Mouse (Mus musculus): ENCODE results near the gene Phf5a.

The Phf5a gene

DNA sequence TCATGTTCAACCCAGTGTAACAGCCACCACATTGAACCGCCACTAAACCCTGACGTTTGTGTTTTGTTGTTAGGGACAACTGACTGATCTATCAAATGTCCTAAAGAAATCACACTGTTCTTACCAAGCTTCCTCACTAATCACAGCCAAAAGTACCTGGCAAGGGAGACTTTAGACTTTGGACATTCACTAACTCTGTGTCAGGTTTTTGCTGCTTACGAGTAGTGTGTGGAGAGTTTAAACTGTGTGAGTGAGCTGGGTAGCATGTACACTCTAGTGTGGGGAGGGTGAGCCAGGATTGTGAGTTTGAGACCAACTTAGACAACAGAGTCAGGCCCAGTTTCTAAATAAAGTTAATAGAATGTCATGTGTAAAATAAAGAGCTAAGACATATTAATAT is 10.6 kb upstream of the Phf5a start:
- no peak for DNase-seq

GRCm38 (mm10) chr15:81879531-81880401 is 8.1 kb upstream of the Phf5a start:
- DNase-seq = no peak

GRCm38 (mm10) chr15:81872262-81873136 is 788 bp upstream of the Phf5a start, which contains the start of gene Aco2:
Gene Aco2, plus strand, starts transcription at chr15:81872309.
- peak; percentile 99 to 100 for DNase-seq

GRCm38 (mm10) chr15:81869985-81870384 is 1.7 kb downstream of the Phf5a start:
- no peak for DNase-seq

GRCm38 (mm10) chr15:81864238-81864637 is 7.5 kb downstream of the Phf5a start:
- no peak for DNase-seq

DNA sequence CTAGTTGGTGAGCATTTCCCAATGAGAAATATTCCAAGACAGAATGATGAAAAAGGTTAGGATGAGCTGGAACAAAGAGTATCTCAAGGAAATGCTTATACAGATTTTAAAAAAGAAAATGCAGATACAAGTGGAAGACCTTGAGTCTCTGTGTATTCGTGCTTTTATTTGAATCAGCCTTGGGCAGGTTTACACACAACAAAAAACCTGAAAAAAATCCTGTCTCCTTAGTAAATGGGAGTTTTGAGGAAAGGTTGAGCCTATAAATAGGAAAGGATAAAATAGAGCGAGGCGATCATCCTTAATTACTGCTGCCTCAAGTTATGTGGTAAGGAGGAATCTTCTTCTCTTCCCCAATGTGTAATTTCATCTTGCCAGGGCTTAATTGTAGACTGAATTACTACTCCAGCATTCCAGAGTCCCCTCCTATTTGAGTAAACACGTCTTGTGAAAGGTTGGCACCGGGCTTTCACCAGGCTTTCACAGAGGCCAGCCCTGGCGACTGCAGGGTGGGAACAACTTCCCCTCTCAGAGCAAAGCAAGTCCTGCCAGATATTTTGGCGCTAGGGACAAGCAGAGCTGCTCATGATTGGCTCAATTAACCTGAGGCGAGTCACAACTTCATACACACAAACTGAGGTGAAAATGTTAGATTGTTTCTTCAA is 11.1 kb downstream of the Phf5a start:
- no peak for DNase-seq

- DNase-seq = peak; percentile 78 to 86
Measured at GRCm38 (mm10) chr15:81859330-81860255, 12.1 kb downstream of the Phf5a start.

GRCm38 (mm10) chr15:81858517-81859329 is 13.0 kb downstream of the Phf5a start, which contains the start of gene Tob2:
Gene Tob2, minus strand, starts transcription at chr15:81858796.
- DNase-seq = peak; percentile 70 to 78

GRCm38 (mm10) chr15:81858138-81858516 is 13.6 kb downstream of the Phf5a start:
- peak; percentile 93 to 96 for DNase-seq

GRCm38 (mm10) chr15:81857724-81858116 is 14.0 kb downstream of the Phf5a start:
- DNase-seq = no peak

GRCm38 (mm10) chr15:81856938-81857723 is 14.6 kb downstream of the Phf5a start:
- peak in 1 of 2 experiments; percentile 35 for DNase-seq

DNA sequence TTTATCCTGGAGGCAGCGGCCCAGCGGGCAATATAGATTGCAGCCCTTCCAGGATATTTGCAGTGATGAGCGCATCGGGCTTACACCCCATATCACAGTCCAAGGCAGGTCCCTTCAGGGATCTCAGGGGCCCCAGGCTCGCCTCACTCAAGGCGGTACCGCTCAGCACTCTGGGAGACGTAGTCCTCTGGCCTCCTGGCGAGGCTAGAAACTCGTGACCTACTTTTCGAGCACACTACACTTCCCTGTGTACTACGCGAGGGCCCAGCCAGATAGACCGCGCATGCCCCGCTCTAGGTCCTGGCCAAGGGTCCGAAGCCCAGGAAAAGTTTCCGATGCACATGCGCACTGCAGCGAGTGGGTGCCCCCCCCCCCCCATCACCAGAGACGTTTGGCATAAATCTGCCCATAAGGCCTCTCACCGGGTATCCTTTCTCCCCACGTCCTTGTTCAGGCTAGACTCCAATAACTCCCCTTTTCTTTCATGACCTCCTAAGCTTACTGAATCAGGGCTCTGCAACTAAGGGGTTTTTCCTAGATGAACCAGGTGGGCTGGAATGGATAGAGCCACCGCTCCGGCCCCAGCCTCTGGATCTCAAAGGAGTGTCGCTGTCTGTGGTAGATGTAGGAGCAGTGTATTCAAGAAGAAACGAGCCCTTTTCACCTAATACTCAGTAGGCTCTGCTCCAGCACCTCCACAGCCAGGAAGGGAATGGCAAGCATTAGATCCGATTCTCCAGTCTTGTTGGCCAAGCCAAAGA is 15.5 kb downstream of the Phf5a start:
- peak; percentile 90 to 92 for DNase-seq

- DNase-seq = no peak
Measured at GRCm38 (mm10) chr15:81853081-81853480, 18.6 kb downstream of the Phf5a start.

DNA sequence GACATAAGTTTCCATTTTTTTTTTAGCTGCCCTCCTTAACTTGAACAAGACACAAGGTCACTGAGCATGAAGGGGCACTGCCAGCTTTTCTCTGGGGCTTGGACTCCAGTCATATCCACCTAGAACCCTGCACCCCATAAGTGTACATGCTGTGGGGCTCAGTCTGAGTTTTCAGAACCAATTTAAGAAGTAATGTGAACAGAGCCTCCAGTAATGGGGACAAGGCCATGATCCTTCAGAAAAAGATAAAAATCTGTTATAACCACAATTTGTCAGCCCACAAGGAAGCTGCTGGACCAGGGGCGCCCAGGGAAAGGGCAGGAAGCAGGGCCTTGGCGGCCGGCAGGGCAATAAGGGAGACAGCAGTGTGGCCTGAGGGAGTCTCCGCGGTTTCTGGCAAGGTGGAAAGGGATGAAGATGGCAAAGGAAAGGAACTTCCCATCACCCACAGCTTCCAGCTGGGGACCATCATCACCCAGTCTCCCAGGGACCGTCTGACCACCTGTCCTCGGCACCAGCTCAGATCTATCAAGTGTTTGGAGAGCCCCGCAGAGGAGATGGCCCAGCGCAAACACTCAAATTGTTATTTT is 19.2 kb downstream of the Phf5a start:
- peak; percentile 48 to 57 for DNase-seq

GRCm38 (mm10) chr15:81851375-81851774 is 20.3 kb downstream of the Phf5a start:
- no peak for DNase-seq

- no peak for DNase-seq
Measured at GRCm38 (mm10) chr15:81850718-81851117, 21.0 kb downstream of the Phf5a start.

DNA sequence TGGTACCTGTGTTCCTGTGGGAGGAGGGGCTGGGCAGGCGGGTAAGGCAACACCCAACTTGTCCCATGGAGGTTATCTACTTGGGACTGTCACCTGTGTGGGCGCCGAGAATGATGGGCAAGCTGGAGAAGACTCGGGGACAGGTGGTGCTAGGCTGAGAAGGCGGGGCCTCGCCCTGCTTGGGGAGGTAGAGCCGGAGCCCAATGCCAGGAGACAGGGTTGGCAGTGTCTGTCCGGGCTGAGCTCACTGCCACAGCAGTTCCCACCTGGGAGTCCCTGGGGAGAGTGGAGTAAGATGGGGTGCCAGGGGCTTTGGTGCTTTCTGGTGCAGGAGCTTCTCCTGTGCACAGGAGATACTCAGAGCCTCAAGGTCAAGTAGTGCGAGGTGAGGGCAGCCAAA is 22.6 kb downstream of the Phf5a start:
- peak; percentile 68 to 69 for DNase-seq

GRCm38 (mm10) chr15:81848301-81848700 is 23.4 kb downstream of the Phf5a start:
- peak; percentile 51 to 62 for DNase-seq

- DNase-seq = no peak
Measured at GRCm38 (mm10) chr15:81847861-81848260, 23.9 kb downstream of the Phf5a start.
